Mouse (Mus musculus) testis, postnatal 10 days (tissue): ENCODE results near the gene Vps50.
"Not testable (repeated sequence)": the region's sequence is repeated elsewhere in the genome, so short reads cannot be mapped to it uniquely, and the experiment has no call there.

Experiments used
- DNase-seq: peaks from one replicate; pipeline ENCODE4 v3.0.0; 2021; ENCODE audit warnings: low spot score

The Vps50 gene

GRCm38 (mm10) chr6:3498162-3498848 is at the start of gene Vps50, which contains the start of gene Hepacam2:
Gene Vps50 (plus strand): TSS chr6:3498382.
Gene Hepacam2 (minus strand): TSS chr6:3498298.
- DNase-seq, result peak; percentile 87

- DNase-seq, result no peak
Observed at GRCm38 (mm10) chr6:3454421-3454820, 43.8 kb upstream of the Vps50 start.

- DNase-seq, result peak; percentile 41
Observed at GRCm38 (mm10) chr6:3455944-3456536, 42.1 kb upstream of the Vps50 start.

GRCm38 (mm10) chr6:3463026-3463425 is 35.2 kb upstream of the Vps50 start:
- DNase-seq, result no peak

- DNase-seq, result no peak
Observed at GRCm38 (mm10) chr6:3463594-3463993, 34.6 kb upstream of the Vps50 start.

- no peak for DNase-seq
Observed at GRCm38 (mm10) chr6:3468627-3469026, 29.6 kb upstream of the Vps50 start.

GRCm38 (mm10) chr6:3470706-3471105 is 27.5 kb upstream of the Vps50 start:
- no peak for DNase-seq

- DNase-seq, result no peak
Observed at GRCm38 (mm10) chr6:3476299-3476698, 21.9 kb upstream of the Vps50 start.

- DNase-seq, result no peak
Observed at GRCm38 (mm10) chr6:3479853-3480252, 18.3 kb upstream of the Vps50 start.

- DNase-seq, result no peak
Observed at GRCm38 (mm10) chr6:3481705-3482104, 16.5 kb upstream of the Vps50 start.

GRCm38 (mm10) chr6:3485133-3485532 is 13.0 kb upstream of the Vps50 start:
- DNase-seq, result no peak

- DNase-seq, result no peak
Observed at GRCm38 (mm10) chr6:3487355-3487754, 10.8 kb upstream of the Vps50 start.

- DNase-seq, result no peak
Observed at GRCm38 (mm10) chr6:3494285-3494684, 3.9 kb upstream of the Vps50 start.

GRCm38 (mm10) chr6:3496210-3496609 is 2.0 kb upstream of the Vps50 start:
- DNase-seq, result no peak

- DNase-seq, result no peak
Observed at GRCm38 (mm10) chr6:3500286-3500685, 2.1 kb downstream of the Vps50 start.

- DNase-seq, result no peak
Observed at GRCm38 (mm10) chr6:3505289-3505688, 7.1 kb downstream of the Vps50 start.

- no peak for DNase-seq
Observed at GRCm38 (mm10) chr6:3507078-3507477, 8.9 kb downstream of the Vps50 start.

- not testable (repeated sequence) for DNase-seq
Observed at GRCm38 (mm10) chr6:3508151-3508550, 10.0 kb downstream of the Vps50 start.

- no peak for DNase-seq
Observed at GRCm38 (mm10) chr6:3509782-3510181, 11.6 kb downstream of the Vps50 start.

GRCm38 (mm10) chr6:3511116-3511515 is 12.9 kb downstream of the Vps50 start:
- DNase-seq, result no peak

- DNase-seq, result no peak
Observed at GRCm38 (mm10) chr6:3511612-3512011, 13.4 kb downstream of the Vps50 start.

GRCm38 (mm10) chr6:3512611-3513010 is 14.4 kb downstream of the Vps50 start:
- DNase-seq, result no peak

- no peak for DNase-seq
Observed at GRCm38 (mm10) chr6:3528198-3528597, 30.0 kb downstream of the Vps50 start.

GRCm38 (mm10) chr6:3531445-3531844 is 33.3 kb downstream of the Vps50 start:
- DNase-seq, result no peak
